Mouse (Mus musculus) liver, embryonic 12.5 days (tissue): ENCODE data around the gene Abca13. TPM values are rescaled to one million over a fixed set of nuclear protein-coding genes. Genes with fewer than 3 reads are reported as not detected.

Source experiments
- polyA plus RNA-seq: library from polyadenylated mRNA; unstranded; fragments of >200 nt; fragmentation: Nextera tagmentation; extraction: Ambion mirVana; gene quantifications from 2 replicates; pipeline ENCODE4 v1.2.1, GENCODE M21; 2016

Abca13 gene
- polyA plus RNA-seq, 1 experiment from 2014 or later = 0.04 TPM

Other genes with a start within 250 kb of the Abca13 start
- 0.06 and 0.22 TPM in 2 replicates for gene Pkd1l1, start 218.7 kb upstream of the Abca13 start, polyA plus RNA-seq
- gene Hus1, start 180.8 kb upstream of the Abca13 start, polyA plus RNA-seq = 12.8 and 14.4 TPM in 2 replicates
- 0.17 and 0.23 TPM in 2 replicates for gene Gm11992, start 143.3 kb upstream of the Abca13 start, polyA plus RNA-seq
- gene Sun3, start 143.0 kb upstream of the Abca13 start, polyA plus RNA-seq = not detected in 2 replicates
- gene Upp1, start 73.8 kb upstream of the Abca13 start, polyA plus RNA-seq = 2.2 and 3.0 TPM in 2 replicates